Mouse (Mus musculus) right cerebral cortex, adult 2 months (tissue): ENCODE measurements around the gene Gm20708.
"Not testable (repeated sequence)": the region's sequence is repeated elsewhere in the genome, so short reads cannot be mapped to it uniquely, and the experiment has no call there.

ENCODE experiments used
- DNase-seq, 2 experiments: peaks; one replicate each; pipeline ENCODE4 v3.0.0; 2021 to 2022; ENCODE audit warnings: low spot score in 2 of 2

Gene Gm20708

GRCm38 (mm10) chr11:117780582-117781111 lies 28.8 kb upstream of the Gm20708 start:
- DNase-seq = peak; percentile 45 to 46

- DNase-seq = no peak
Measured at GRCm38 (mm10) chr11:117781199-117781821, 28.2 kb upstream of the Gm20708 start.

GRCm38 (mm10) chr11:117781993-117782704 lies 27.3 kb upstream of the Gm20708 start, which contains the start of the genes Tmc8 and Tmc6:
TSS of gene Tmc8 (plus strand) at chr11:117782076.
TSS of gene Tmc6 (minus strand) at chr11:117782198.
- DNase-seq = no peak

GRCm38 (mm10) chr11:117782705-117783034 lies 26.8 kb upstream of the Gm20708 start:
- no peak for DNase-seq

- DNase-seq = no peak
Measured at GRCm38 (mm10) chr11:117783089-117783488, 26.4 kb upstream of the Gm20708 start.

- DNase-seq = no peak
Measured at GRCm38 (mm10) chr11:117783683-117784309, 25.7 kb upstream of the Gm20708 start.

- peak in 1 of 2 experiments; percentile 64 for DNase-seq
Measured at GRCm38 (mm10) chr11:117786294-117786693, 23.2 kb upstream of the Gm20708 start.

- DNase-seq = not testable (repeated sequence)
Measured at GRCm38 (mm10) chr11:117788481-117788880, 21.0 kb upstream of the Gm20708 start.

- DNase-seq = peak; percentile 66 to 67
Measured at GRCm38 (mm10) chr11:117790286-117790685, 19.2 kb upstream of the Gm20708 start.

GRCm38 (mm10) chr11:117790703-117791440 lies 18.6 kb upstream of the Gm20708 start:
- no peak for DNase-seq

- no peak for DNase-seq
Measured at GRCm38 (mm10) chr11:117791441-117791761, 18.1 kb upstream of the Gm20708 start.

GRCm38 (mm10) chr11:117792281-117792888 lies 17.1 kb upstream of the Gm20708 start:
- no peak for DNase-seq

- no peak for DNase-seq
Measured at GRCm38 (mm10) chr11:117794035-117794551, 15.4 kb upstream of the Gm20708 start.

- DNase-seq = no peak
Measured at GRCm38 (mm10) chr11:117796954-117797353, 12.5 kb upstream of the Gm20708 start.

- no peak for DNase-seq
Measured at GRCm38 (mm10) chr11:117797511-117798159, 11.8 kb upstream of the Gm20708 start, which contains the start of gene 6030468B19Rik. TSS of gene 6030468B19Rik (plus strand) at chr11:117797660.

GRCm38 (mm10) chr11:117798160-117798541 lies 11.3 kb upstream of the Gm20708 start:
- DNase-seq = no peak

- no peak for DNase-seq
Measured at GRCm38 (mm10) chr11:117799174-117799573, 10.3 kb upstream of the Gm20708 start.

- DNase-seq = no peak
Measured at GRCm38 (mm10) chr11:117800038-117800437, 9.4 kb upstream of the Gm20708 start.

GRCm38 (mm10) chr11:117801650-117802049 lies 7.8 kb upstream of the Gm20708 start:
- DNase-seq = no peak

GRCm38 (mm10) chr11:117803166-117803688 lies 6.2 kb upstream of the Gm20708 start:
- DNase-seq = no peak

- DNase-seq = no peak
Measured at GRCm38 (mm10) chr11:117806781-117807180, 2.7 kb upstream of the Gm20708 start.
